Mouse (Mus musculus) cerebellum, adult 2 months (tissue): ENCODE measurements at regions not wholly inside any gene's neighbourhood (a gene's known extent, or its start where the extent isn't known, plus 50 kb on each side); places are given as distances from the start of the nearest gene placed in this dataset.

Source experiments
- DNase-seq, 2 experiments: peaks; one replicate each; pipeline ENCODE4 v3.0.0; 2021
- H3K27ac ChIP-seq: fragments of 200-500 bp; 2 replicates; pipeline ENCODE4 v1.5.1; 2012; ENCODE audit warnings: low read length, control low read depth, inconsistent platforms; ENCODE audit not compliant: insufficient read depth
- H3K27me3 ChIP-seq: fragments of 200-500 bp; 2 replicates; pipeline ENCODE4 v1.6.1; 2012; ENCODE audit warnings: inconsistent platforms, mild to moderate bottlenecking, low read length, moderate library complexity; ENCODE audit not compliant: control insufficient read depth, insufficient read depth
- H3K4me1 ChIP-seq: fragments of 200-500 bp; 2 replicates; pipeline ENCODE4 v1.6.1; 2011; ENCODE audit warnings: low read length; ENCODE audit not compliant: control insufficient read depth, insufficient read depth
- H3K4me3 ChIP-seq: fragments of 200-500 bp; replicated peaks from 2 replicates; pipeline ENCODE3; 2011; ENCODE audit warnings: mild to moderate bottlenecking, low read depth, low read length, control low read depth; ENCODE audit not compliant: insufficient read depth
- CTCF ChIP-seq: fragments of 200-500 bp; IDR thresholded peaks from 2 replicates; pipeline ENCODE4 v1.5.1; 2011; ENCODE audit warnings: low read depth, mild to moderate bottlenecking, control low read depth, low read length, moderate library complexity, borderline replicate concordance; ENCODE audit not compliant: insufficient read depth
- POLR2A ChIP-seq: fragments of 200-500 bp; IDR thresholded peaks from 2 replicates; pipeline ENCODE4 v1.6.1; 2011; ENCODE audit warnings: low read length, control low read depth, borderline replicate concordance; ENCODE audit not compliant: insufficient read depth
- WGBS: fragments of 180-500 bp; shearing (Covaris S2); methylation state at CpG from one replicate; pipeline ENCODE4 v1.1.7; 2018; 5-methylcytosine and 5-hydroxymethylcytosine counted together

- no peak for DNase-seq
- Histone ChIP-seq H3K4me3 (no peak overlapping the region), H3K27ac (no peak overlapping the region), H3K4me1 (no peaks in the 10 kb centered on the region), H3K27me3 (no peaks in the 10 kb centered on the region)
- 70% methylated on average over 3 of the region's 3 CpGs for WGBS
- TF ChIP-seq POLR2A (no peak), CTCF (no peak)
Observed at GRCm38 (mm10) chr12:9401956-9402355, 168.0 kb upstream of the Osr1 start.

DNA sequence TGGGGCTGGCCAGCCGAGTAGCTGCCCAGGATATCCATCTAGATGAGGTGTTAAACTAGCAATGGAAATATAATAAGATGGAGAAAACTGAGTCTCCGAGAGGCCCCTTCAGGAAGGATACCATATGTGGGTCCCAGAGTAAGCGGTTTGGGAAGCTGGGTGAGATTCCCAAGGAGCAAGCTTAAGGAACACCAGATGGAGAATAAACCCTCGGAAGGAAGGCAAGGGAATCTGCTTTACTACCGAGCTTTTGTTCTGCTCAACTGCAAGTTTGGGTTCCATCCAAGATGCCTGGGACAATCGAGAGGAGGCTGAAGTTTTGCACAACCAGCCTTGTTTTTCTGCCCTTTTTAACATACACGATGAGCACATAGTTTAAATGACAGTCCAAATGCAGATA, 164.9 kb upstream of the Osr1 start:
- WGBS = 12% methylated on average over 7 of the region's 7 CpGs
- no peak for DNase-seq
- Histone ChIP-seq H3K27ac (no peak overlapping the region), H3K4me3 (no peak overlapping the region), H3K27me3 (no peaks in the 10 kb centered on the region), H3K4me1 (no peaks in the 10 kb centered on the region)
- TF ChIP-seq POLR2A = no peak
- TF ChIP-seq CTCF = no peak

- TF ChIP-seq POLR2A (no peak), CTCF (no peak)
- WGBS = 86% methylated on average over 3 of the region's 3 CpGs
- no peak overlapping the region for H3K4me3 ChIP-seq
- no peaks in the 10 kb centered on the region for H3K27me3 ChIP-seq
- no peak overlapping the region for H3K27ac ChIP-seq
- H3K4me1 ChIP-seq = no peaks in the 10 kb centered on the region
- DNase-seq = no peak
Observed at GRCm38 (mm10) chr12:9419311-9419710, 150.6 kb upstream of the Osr1 start.

DNA sequence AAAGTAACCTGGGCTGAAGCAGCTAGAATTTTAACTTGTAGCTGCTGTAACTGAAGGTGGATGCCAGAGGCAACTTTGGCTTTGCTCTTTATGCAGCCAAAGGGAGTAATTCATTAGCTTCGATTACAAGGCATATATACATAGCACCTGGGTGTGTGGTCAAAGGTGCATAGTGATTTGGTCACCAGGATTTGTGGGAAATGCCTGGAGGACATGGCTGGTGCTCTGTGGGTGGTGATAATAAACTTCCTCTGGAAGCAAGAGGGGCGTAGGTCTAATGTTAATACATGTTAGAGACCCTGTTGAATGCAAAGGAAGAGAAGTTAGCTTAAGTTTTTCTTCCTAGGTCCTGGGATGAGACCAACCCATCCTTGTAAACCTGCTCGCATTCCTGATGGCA, 139.3 kb upstream of the Osr1 start:
- no peak overlapping the region for H3K4me3 ChIP-seq
- DNase-seq = no peak
- H3K27ac ChIP-seq = no peak overlapping the region
- no peaks in the 10 kb centered on the region for H3K27me3 ChIP-seq
- WGBS = 82% methylated on average over 3 of the region's 3 CpGs
- no peaks in the 10 kb centered on the region for H3K4me1 ChIP-seq
- TF ChIP-seq POLR2A (no peak), CTCF (no peak)

- H3K4me1 ChIP-seq = no peaks in the 10 kb centered on the region
- TF ChIP-seq POLR2A (no peak), CTCF (no peak)
- H3K4me3 ChIP-seq = no peak overlapping the region
- H3K27me3 ChIP-seq = no peaks in the 10 kb centered on the region
- no peak overlapping the region for H3K27ac ChIP-seq
- no peak for DNase-seq
- WGBS = 53% methylated on average over 9 of the region's 9 CpGs
Observed at GRCm38 (mm10) chr12:9438575-9439161, 131.2 kb upstream of the Osr1 start.

DNA sequence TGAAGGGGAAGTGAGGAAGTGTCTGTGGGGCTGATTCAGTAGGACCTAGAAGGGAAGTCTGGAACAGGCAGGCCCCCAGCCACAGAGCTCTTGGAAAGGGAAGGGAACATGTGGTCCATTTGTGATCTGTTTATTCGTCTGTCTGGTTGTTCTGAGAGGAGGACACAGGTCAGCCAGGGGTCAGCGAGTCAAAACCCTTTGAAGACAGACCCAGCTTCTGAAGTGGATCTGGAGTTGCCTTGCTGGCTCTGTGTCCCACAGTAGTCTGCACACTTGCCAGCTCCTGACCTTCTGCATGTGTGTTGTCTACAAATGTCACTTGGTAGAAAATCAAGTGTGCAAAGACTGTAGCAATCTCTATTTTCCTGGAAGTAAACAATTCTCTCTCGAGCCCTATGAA, 119.3 kb upstream of the Osr1 start:
- TF ChIP-seq CTCF = no peak
- H3K27ac ChIP-seq = no peak overlapping the region
- no peaks in the 10 kb centered on the region for H3K4me1 ChIP-seq
- WGBS = 62% methylated on average over 3 of the region's 3 CpGs
- H3K27me3 ChIP-seq = no peaks in the 10 kb centered on the region
- no peak overlapping the region for H3K4me3 ChIP-seq
- no peak for DNase-seq

DNA sequence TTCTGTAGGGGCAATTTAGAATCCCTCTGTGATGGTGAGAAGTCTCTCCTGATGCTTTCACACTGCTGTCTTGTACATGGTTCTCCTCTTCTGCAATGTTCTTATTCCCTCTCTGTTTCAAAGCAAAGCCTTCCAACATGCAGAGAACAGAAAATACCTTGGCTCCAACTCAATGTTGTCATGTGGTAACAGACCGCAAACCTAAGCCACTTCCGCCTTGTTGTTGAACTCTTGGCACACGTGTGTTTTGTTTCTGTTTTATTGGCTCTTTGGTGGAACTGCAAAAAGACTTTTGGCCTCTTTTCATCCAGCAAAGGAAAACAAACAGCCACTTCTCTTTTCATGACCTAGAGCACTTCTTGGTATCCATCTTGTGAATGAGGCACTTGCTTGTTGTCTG, 109.7 kb upstream of the Osr1 start:
- H3K27me3 ChIP-seq = no peaks in the 10 kb centered on the region
- no peak overlapping the region for H3K27ac ChIP-seq
- TF ChIP-seq POLR2A (no peak), CTCF (no peak)
- no peak for DNase-seq
- 54% methylated on average over 3 of the region's 3 CpGs for WGBS
- H3K4me1 ChIP-seq = no peaks in the 10 kb centered on the region
- no peak overlapping the region for H3K4me3 ChIP-seq

GRCm38 (mm10) chr12:9469655-9470470, 100.1 kb upstream of the Osr1 start:
- Histone ChIP-seq H3K27me3 (no peaks in the 10 kb centered on the region), H3K4me1 (peaks cover 3% of the 10 kb centered on the region; the same call in 1 of the 2 replicates), H3K27ac (no peak overlapping the region), H3K4me3 (no peak overlapping the region)
- 83% methylated on average over 3 of the region's 3 CpGs for WGBS
- no peak for DNase-seq
- TF ChIP-seq POLR2A (no peak), CTCF (no peak)
